Mouse (Mus musculus) thymus, adult 2 months (tissue): ENCODE measurements around the gene Rev1. TPM values are rescaled to one million over a fixed set of nuclear protein-coding genes. Genes with fewer than 3 reads are reported as not detected.

Experiments
- DNase-seq: peaks from one replicate; pipeline ENCODE4 v3.0.0; 2021
- H3K27ac ChIP-seq: fragments of 200-500 bp; 2 replicates; pipeline ENCODE4 v1.5.1; 2012; ENCODE audit warnings: low read length, control low read depth; ENCODE audit not compliant: control insufficient read depth, insufficient read depth
- H3K27me3 ChIP-seq: fragments of 200-500 bp; 2 replicates; pipeline ENCODE4 v1.6.1; 2012; ENCODE audit warnings: mild to moderate bottlenecking, low read length, moderate library complexity, mixed read lengths; ENCODE audit not compliant: control insufficient read depth, insufficient read depth
- H3K36me3 ChIP-seq: fragments of 200-500 bp; 2 replicates; pipeline ENCODE4 v1.6.1; 2012; ENCODE audit warnings: mild to moderate bottlenecking, low read length, moderate library complexity; ENCODE audit not compliant: control insufficient read depth, insufficient read depth
- H3K4me1 ChIP-seq: fragments of 200-500 bp; replicated peaks from 2 replicates; pipeline ENCODE4 v1.6.1; 2012; ENCODE audit warnings: low read length; ENCODE audit not compliant: control insufficient read depth, insufficient read depth
- H3K4me3 ChIP-seq: fragments of 200-500 bp; 2 replicates; pipeline ENCODE4 v1.5.1; 2012; ENCODE audit warnings: mild to moderate bottlenecking, low read length, control low read depth, moderate library complexity; ENCODE audit not compliant: control insufficient read depth, insufficient read depth
- CTCF ChIP-seq: fragments of 200-500 bp; IDR thresholded peaks from 2 replicates; pipeline ENCODE4 v1.5.1; 2012; ENCODE audit warnings: mild to moderate bottlenecking, control low read depth, low read length, moderate library complexity, borderline replicate concordance; ENCODE audit not compliant: control insufficient read depth, poor library complexity, insufficient read depth; ENCODE audit errors: extremely low read depth
- POLR2A ChIP-seq: fragments of 200-500 bp; IDR thresholded peaks from 2 replicates; pipeline ENCODE4 v1.6.1; 2012; ENCODE audit warnings: mild to moderate bottlenecking, low read length, control low read depth, moderate library complexity; ENCODE audit not compliant: control insufficient read depth, poor library complexity, insufficient read depth; ENCODE audit errors: extremely low read depth
- WGBS: fragments of 180-500 bp; shearing (Covaris S2); methylation state at CpG from one replicate; pipeline ENCODE4 v1.1.7; 2018; 5-methylcytosine and 5-hydroxymethylcytosine counted together
- polyA plus RNA-seq: library from polyadenylated mRNA; depleted of rRNA; stranded (reverse); fragments of >200 nt; gene quantifications from 2 replicates; pipeline ENCODE4 v1.2.3, GENCODE M21; 2012; rRNA removed

Rev1 gene
- 15.7 and 16.5 TPM in 2 replicates for polyA plus RNA-seq

GRCm38 (mm10) chr1:38129501-38130267 is at the start of gene Rev1:
Gene Rev1 (minus strand): TSS chr1:38129801.
- H3K4me1 ChIP-seq, result peaks cover 9% of the 10 kb centered on the region
- H3K27me3 ChIP-seq, result no peaks in the 10 kb centered on the region
- peak; percentile 98 for TF ChIP-seq CTCF
- no peak for TF ChIP-seq POLR2A
- no peaks in the 10 kb centered on the region for H3K36me3 ChIP-seq
- H3K27ac ChIP-seq, result no peak within 1 kb of the TSS
- peak within 1 kb of the TSS; percentile 59 for H3K4me3 ChIP-seq
- peak; percentile 89 for DNase-seq
- WGBS, result under 1% methylated on average over 116 of the region's 122 CpGs

GRCm38 (mm10) chr1:38178929-38179328 is 49.3 kb upstream of the Rev1 start:
- Histone ChIP-seq H3K27me3 (no peaks in the 10 kb centered on the region), H3K4me3 (no peak overlapping the region), H3K27ac (no peak overlapping the region), H3K36me3 (peaks cover 26% of the 10 kb centered on the region), H3K4me1 (no peaks in the 10 kb centered on the region)
- 94% methylated on average over 8 of the region's 8 CpGs for WGBS
- DNase-seq, result no peak
- TF ChIP-seq CTCF (no peak), POLR2A (no peak)

- Histone ChIP-seq H3K36me3 (peaks cover 14% of the 10 kb centered on the region), H3K27ac (no peak overlapping the region), H3K4me3 (no peak overlapping the region), H3K27me3 (no peaks in the 10 kb centered on the region), H3K4me1 (no peaks in the 10 kb centered on the region)
- no peak for TF ChIP-seq POLR2A
- TF ChIP-seq CTCF, result no peak
- DNase-seq, result no peak
- 95% methylated on average over 7 of the region's 7 CpGs for WGBS
Measured at GRCm38 (mm10) chr1:38176077-38176476, 46.5 kb upstream of the Rev1 start.

- 91% methylated on average over 4 of the region's 4 CpGs for WGBS
- no peak overlapping the region for H3K27ac ChIP-seq
- no peaks in the 10 kb centered on the region for H3K4me1 ChIP-seq
- no peaks in the 10 kb centered on the region for H3K36me3 ChIP-seq
- no peak overlapping the region for H3K4me3 ChIP-seq
- H3K27me3 ChIP-seq, result no peaks in the 10 kb centered on the region
- TF ChIP-seq POLR2A (no peak), CTCF (no peak)
- no peak for DNase-seq
Measured at GRCm38 (mm10) chr1:38171874-38172273, 42.3 kb upstream of the Rev1 start.

GRCm38 (mm10) chr1:38165696-38166095 is 36.1 kb upstream of the Rev1 start:
- TF ChIP-seq POLR2A (no peak), CTCF (no peak)

GRCm38 (mm10) chr1:38150086-38150485 is 20.5 kb upstream of the Rev1 start:
- no peak for TF ChIP-seq CTCF
- TF ChIP-seq POLR2A, result no peak
- 77% methylated on average over 5 of the region's 5 CpGs for WGBS
- H3K27me3 ChIP-seq, result no peaks in the 10 kb centered on the region
- no peak overlapping the region for H3K27ac ChIP-seq
- no peaks in the 10 kb centered on the region for H3K4me1 ChIP-seq
- DNase-seq, result no peak
- H3K4me3 ChIP-seq, result no peak overlapping the region
- no peaks in the 10 kb centered on the region for H3K36me3 ChIP-seq

More at GRCm38 (mm10) chr1:38165696-38166095, 36.1 kb upstream of the Rev1 start:
- Histone ChIP-seq H3K36me3 (no peaks in the 10 kb centered on the region), H3K4me1 (no peaks in the 10 kb centered on the region), H3K4me3 (no peak overlapping the region), H3K27ac (no peak overlapping the region), H3K27me3 (no peaks in the 10 kb centered on the region)
- DNase-seq, result no peak
- 81% methylated on average over 2 of the region's 2 CpGs for WGBS
